Comparison of ENCODE assay signal across 8 mouse cellular contexts in the genomic region with DNA sequence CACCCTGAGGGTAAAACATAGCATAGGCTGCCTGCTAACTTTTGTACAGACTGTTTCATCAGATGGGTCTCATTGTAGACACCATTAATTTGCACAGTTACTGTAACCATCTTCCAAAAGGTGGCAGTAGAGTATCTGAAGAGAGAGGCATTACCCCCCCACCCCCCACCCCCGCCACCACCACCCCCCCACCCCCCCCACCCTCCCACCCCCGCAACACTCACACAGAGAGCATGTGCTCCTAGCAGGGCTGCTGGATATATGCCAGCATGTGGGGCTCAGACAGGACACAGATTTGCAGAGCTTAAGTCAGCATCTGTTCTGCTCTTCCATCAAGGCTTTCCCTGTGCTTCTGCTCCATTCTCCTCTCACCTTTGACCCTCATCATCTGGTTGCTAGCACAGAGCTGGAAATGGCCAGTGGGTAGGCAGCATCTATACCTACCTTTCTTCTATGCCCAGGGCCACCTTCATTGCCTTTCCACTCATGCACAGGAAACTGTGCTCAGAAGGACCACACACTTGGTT. TPM values are rescaled to one million over a fixed set of nuclear protein-coding genes. Genes with fewer than 3 reads are reported as not detected.
A peak's percentile ranks its signal among the peaks of the same experiment; 100 is the strongest.
DNase-seq lines count a peak whose midpoint lies in the region; ATAC-seq and TF ChIP-seq lines count a peak whose summit lies in the region.

No protein-coding gene starts in this region.

- 0% methylated on average over 2 of the region's 2 CpGs for WGBS in heart, adult 2 months

- peak; percentile 48 for TF ChIP-seq CTCF in heart, adult 2 months (IDR thresholded peaks at IDR 0.05)

- DNase-seq in heart, adult 2 months: no peak
- no peak for DNase-seq in heart, postnatal 36 days
- peak; percentile 91 to 92 for DNase-seq in cerebellum, postnatal 10 days
- DNase-seq in heart, postnatal 10 days: peak; percentile 56 to 73
- DNase-seq in layer of hippocampus, postnatal 25 days (ENCODE audit: extremely low spot score in 1 of 2, low spot score in 1 of 2): peak; percentile 19 to 28
- DNase-seq in retina, embryonic 14.5 days (ENCODE audit: low spot score): peak; percentile 61

- no peak overlapping the region for H3K9ac ChIP-seq in heart, adult 2 months (ENCODE audit: low read depth, low read length)

- TF ChIP-seq EP300 in heart, adult 2 months (IDR thresholded peaks at IDR 0.05; ENCODE audit: insufficient read depth, low read depth, low read length): no peak

- H3K4me1 ChIP-seq in heart, adult 2 months (ENCODE audit: control insufficient read depth, insufficient read depth, low read length): peaks cover 5% of the 10 kb centered on the region

- peak overlapping the region; percentile 68; the same call in 1 of the 2 replicates for H3K27ac ChIP-seq in heart, adult 2 months

- peaks cover 2% of the 10 kb centered on the region; the same call in 1 of the 2 replicates for H3K36me3 ChIP-seq in heart, adult 2 months (ENCODE audit: control insufficient read depth, insufficient read depth, low read length)

- TF ChIP-seq POLR2A in heart, adult 2 months (IDR thresholded peaks at IDR 0.05; ENCODE audit: insufficient read depth, low read depth, low read length): no peak

- H3K79me2 ChIP-seq in heart, adult 2 months (replicated peaks; ENCODE audit: control insufficient read depth, insufficient read depth, low read length): no peaks in the 10 kb centered on the region

- intact Hi-C loops in heart, adult 2 months (cut with DNase I): loop anchor here (2.0 to 5.0 kb wide), 2 partner anchors 14 to 113 kb away; no protein-coding TSS in a partner anchor
- intact Hi-C loops in heart, postnatal 36 days (cut with DNase I): loop anchor here (5.0 to 10.0 kb wide), 2 partner anchors 153 to 444 kb away; a partner anchor contains a TSS
- intact Hi-C loops in heart, postnatal 10 days (cut with DNase I): loop anchor here (5.0 kb wide), 1 partner anchor 193 kb away; no protein-coding TSS in a partner anchor

- peak; percentile 39 for ATAC-seq in CD4-positive, CD25-positive, alpha-beta regulatory T cell, adult 4 months
- no peak for ATAC-seq in megakaryocyte progenitor cell, adult 5-6 weeks (replicated peaks; ENCODE audit: poor library complexity)

- H3K4me3 ChIP-seq in heart, adult 2 months: no peak overlapping the region

- no peaks in the 10 kb centered on the region for H3K27me3 ChIP-seq in heart, adult 2 months (ENCODE audit: control insufficient read depth, insufficient read depth, low read length)

RNA-seq across cellular contexts. Expression of a gene that starts 8.7 kb away (rescaled TPM):
- 100 to 1,000 TPM; 106 to 136 TPM for total RNA-seq in heart, adult 2 months (2021)
- 106 and 165 TPM in 2 replicates for polyA plus RNA-seq in heart, adult 2 months (2012; rRNA removed)
- total RNA-seq in heart, postnatal 36 days (2021): 100 to 1,000 TPM; 134 to 147 TPM
- polyA plus RNA-seq in CD4-positive, CD25-positive, alpha-beta regulatory T cell, adult 4 months (2017; shearing (Covaris generic)): 10 to 100 TPM; 23.4 to 27.6 TPM
- total RNA-seq in heart, postnatal 10 days (2021): 100 to 1,000 TPM; 183 to 190 TPM
- total RNA-seq in layer of hippocampus, postnatal 25 days (2021): 100 to 1,000 TPM; 214 to 220 TPM
- total RNA-seq in megakaryocyte progenitor cell, adult 5-6 weeks (2015): 96.7 and 103 TPM in 2 replicates
- total RNA-seq in megakaryocyte progenitor cell, adult 5-6 weeks (2017): 54.9 and 57.8 TPM in 2 replicates

RNA-seq across cellular contexts. Expression of a gene that starts 17.7 kb away (rescaled TPM):
- 10 to 100 TPM; 51.1 to 55.6 TPM for total RNA-seq in heart, adult 2 months (2021)
- polyA plus RNA-seq in heart, adult 2 months (2012; rRNA removed): 22.2 and 40.3 TPM in 2 replicates
- 10 to 100 TPM; 54.5 to 55.3 TPM for total RNA-seq in heart, postnatal 36 days (2021)
- 10 to 100 TPM; 35.0 to 39.5 TPM for polyA plus RNA-seq in CD4-positive, CD25-positive, alpha-beta regulatory T cell, adult 4 months (2017; shearing (Covaris generic))
- 10 to 100 TPM; 51.5 to 60.6 TPM for total RNA-seq in heart, postnatal 10 days (2021)
- 10 to 100 TPM; 48.6 to 49.9 TPM for total RNA-seq in layer of hippocampus, postnatal 25 days (2021)
- total RNA-seq in megakaryocyte progenitor cell, adult 5-6 weeks (2015): 31.5 and 32.8 TPM in 2 replicates
- total RNA-seq in megakaryocyte progenitor cell, adult 5-6 weeks (2017): 33.3 and 34.5 TPM in 2 replicates

RNA-seq across cellular contexts. Expression of a gene that starts 49.1 kb away (rescaled TPM):
- 10 to 100 TPM; 85.0 to 99.4 TPM for total RNA-seq in heart, adult 2 months (2021)
- polyA plus RNA-seq in heart, adult 2 months (2012; rRNA removed): 19.7 and 41.8 TPM in 2 replicates
- total RNA-seq in heart, postnatal 36 days (2021): 10 to 100 TPM; 95.6 to 96.4 TPM
- polyA plus RNA-seq in CD4-positive, CD25-positive, alpha-beta regulatory T cell, adult 4 months (2017; shearing (Covaris generic)): 10 to 100 TPM; 24.0 to 33.0 TPM
- 10 to 100 TPM; 89.1 to 98.3 TPM for total RNA-seq in heart, postnatal 10 days (2021)
- 100 to 1,000 TPM in 1 of 2 experiments, 10 to 100 TPM in 1; 99.5 to 104 TPM for total RNA-seq in layer of hippocampus, postnatal 25 days (2021)
- total RNA-seq in megakaryocyte progenitor cell, adult 5-6 weeks (2015): 121 and 127 TPM in 2 replicates
- 205 and 250 TPM in 2 replicates for total RNA-seq in megakaryocyte progenitor cell, adult 5-6 weeks (2017)

Comparison
In these comparisons a context has a peak if more than half of its experiments do, and no peak if none do; other contexts are left out.
1. DNase-seq: peak in cerebellum, postnatal 10 days (2 of 2), heart, postnatal 10 days (2 of 2), layer of hippocampus, postnatal 25 days (2 of 2) and retina, embryonic 14.5 days (single experiment); none in heart, adult 2 months (0 of 2) and heart, postnatal 36 days (0 of 2).